Mouse (Mus musculus): ENCODE measurements at regions not wholly inside any gene's neighbourhood (a gene's known extent, or its start where the extent isn't known, plus 50 kb on each side); places are given as distances from the start of the nearest gene placed in this dataset.

DNA sequence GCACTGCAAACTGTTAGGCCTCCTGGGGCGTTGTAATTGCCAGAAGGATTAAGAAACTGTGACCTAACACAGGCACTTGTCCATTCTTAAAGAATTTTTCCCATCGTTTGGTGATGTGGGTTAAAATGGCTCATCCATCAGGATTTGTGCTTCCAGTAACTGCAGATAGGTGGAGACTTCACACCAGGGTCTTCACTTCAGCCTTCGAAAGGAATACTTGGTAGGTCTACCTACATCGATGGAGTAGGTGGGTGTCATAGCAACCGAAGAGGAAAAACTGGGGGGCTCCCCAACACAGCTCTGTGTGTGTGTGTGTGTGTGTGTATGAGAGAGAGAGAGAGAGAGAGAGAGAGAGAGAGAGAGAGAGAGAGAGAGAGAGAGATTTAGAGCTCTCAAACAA, 126.3 kb upstream of the Zfp706 start:
- TF ChIP-seq TAL1 (conservative IDR thresholded peaks at IDR 0.05; ENCODE audit: low read depth, low read length): no peak
- TF ChIP-seq CTCF (IDR thresholded peaks at IDR 0.05; ENCODE audit: low read depth, low read length): no peak

All from G1E (cell line).